Mouse (Mus musculus): ENCODE measurements around the gene Ndufaf2.

Ndufaf2 gene

GRCm38 (mm10) chr13:108039375-108039774, 119.0 kb downstream of the Ndufaf2 start:
- no peak for DNase-seq (ENCODE audit: low read depth, low spot score)

GRCm38 (mm10) chr13:108032789-108033188, 125.6 kb downstream of the Ndufaf2 start:
- no peak for DNase-seq (ENCODE audit: low read depth, low spot score)

GRCm38 (mm10) chr13:108025802-108026201, 132.6 kb downstream of the Ndufaf2 start:
- no peak for DNase-seq (ENCODE audit: low read depth, low spot score)

- DNase-seq (ENCODE audit: low read depth, low spot score), result no peak
These were observed 141.1 kb downstream of the Ndufaf2 start for GRCm38 (mm10) chr13:108017349-108017748.

GRCm38 (mm10) chr13:108015166-108015565, 143.3 kb downstream of the Ndufaf2 start:
- DNase-seq (ENCODE audit: low read depth, low spot score), result no peak

GRCm38 (mm10) chr13:108013839-108014238, 144.6 kb downstream of the Ndufaf2 start:
- DNase-seq (ENCODE audit: low read depth, low spot score), result no peak

- DNase-seq (ENCODE audit: low read depth, low spot score), result no peak
These were observed 145.3 kb downstream of the Ndufaf2 start for GRCm38 (mm10) chr13:108013110-108013509.

GRCm38 (mm10) chr13:108007861-108008260, 150.6 kb downstream of the Ndufaf2 start:
- DNase-seq (ENCODE audit: low read depth, low spot score), result no peak

GRCm38 (mm10) chr13:107996301-107996700, 162.1 kb downstream of the Ndufaf2 start:
- DNase-seq (ENCODE audit: low read depth, low spot score), result no peak

- no peak for DNase-seq (ENCODE audit: low read depth, low spot score)
These were observed 163.2 kb downstream of the Ndufaf2 start for GRCm38 (mm10) chr13:107995211-107995610.

GRCm38 (mm10) chr13:107992573-107992972, 165.8 kb downstream of the Ndufaf2 start:
- DNase-seq (ENCODE audit: low read depth, low spot score), result no peak

GRCm38 (mm10) chr13:107984641-107985040, 173.8 kb downstream of the Ndufaf2 start:
- DNase-seq (ENCODE audit: low read depth, low spot score), result no peak

GRCm38 (mm10) chr13:107984186-107984585, 174.2 kb downstream of the Ndufaf2 start:
- no peak for DNase-seq (ENCODE audit: low read depth, low spot score)

- no peak for DNase-seq (ENCODE audit: low read depth, low spot score)
These were observed 175.1 kb downstream of the Ndufaf2 start for GRCm38 (mm10) chr13:107983231-107983847.

GRCm38 (mm10) chr13:107979461-107979860, 179.0 kb downstream of the Ndufaf2 start:
- DNase-seq (ENCODE audit: low read depth, low spot score), result no peak

- no peak for DNase-seq (ENCODE audit: low read depth, low spot score)
These were observed 181.4 kb downstream of the Ndufaf2 start for GRCm38 (mm10) chr13:107976886-107977656.

- DNase-seq (ENCODE audit: low read depth, low spot score), result no peak
These were observed 186.0 kb downstream of the Ndufaf2 start for GRCm38 (mm10) chr13:107972451-107972850.

GRCm38 (mm10) chr13:107971868-107972267, 186.6 kb downstream of the Ndufaf2 start:
- DNase-seq (ENCODE audit: low read depth, low spot score), result no peak

- no peak for DNase-seq (ENCODE audit: low read depth, low spot score)
These were observed 187.8 kb downstream of the Ndufaf2 start for GRCm38 (mm10) chr13:107970422-107971142.

GRCm38 (mm10) chr13:107969961-107970391, 188.4 kb downstream of the Ndufaf2 start:
- DNase-seq (ENCODE audit: low read depth, low spot score), result no peak

- no peak for DNase-seq (ENCODE audit: low read depth, low spot score)
These were observed 193.8 kb downstream of the Ndufaf2 start for GRCm38 (mm10) chr13:107964616-107965015.

- DNase-seq (ENCODE audit: low read depth, low spot score), result no peak
These were observed 195.0 kb downstream of the Ndufaf2 start for GRCm38 (mm10) chr13:107963471-107963870.

All from retina, adult 2 months (tissue).